In genomic region chr2:17168896-17169295, GRCm38 (mm10) we compare ENCODE assay signal across 27 mouse cellular contexts.
"Had no signal": no experiment of that assay in that cellular context is flagged by ENCODE, and none has a peak within 500 bp of the region (broad histone marks: within the 10 kb centered on the region; RNA-seq: fewer than 3 reads in every experiment).

No protein-coding gene starts in this region.

- H3K4me3 ChIP-seq: gastrocnemius, adult 2 months; heart, embryonic 10.5 days; heart, embryonic 12.5 days; hindbrain, embryonic 10.5 days; hindbrain, embryonic 12.5 days; intestine, embryonic 15.5 days; kidney, embryonic 15.5 days; left cerebral cortex, adult 2 months; limb, embryonic 10.5 days; limb, embryonic 12.5 days; liver, embryonic 13.5 days had no signal

- DNase-seq: gastrocnemius, adult 2 months; gastrocnemius, postnatal 10 days; gastrocnemius, postnatal 25 days; heart, adult 18-20 months; heart, postnatal 10 days; heart, postnatal 4 days; kidney, adult 18-20 months; kidney, adult 8-10 months; kidney, postnatal 14 days; kidney, postnatal 36 days; liver; liver, embryonic 13.5 days had no signal

- H3K27me3 ChIP-seq: heart, embryonic 12.5 days; hindbrain, embryonic 12.5 days; intestine, embryonic 15.5 days; kidney, embryonic 15.5 days; limb, embryonic 12.5 days; liver, embryonic 13.5 days had no signal

- H3K4me2 ChIP-seq: heart, embryonic 12.5 days; hindbrain, embryonic 12.5 days; hindbrain, embryonic 14.5 days; intestine, embryonic 15.5 days; kidney, embryonic 15.5 days; limb, embryonic 12.5 days; liver, embryonic 11.5 days; liver, embryonic 13.5 days had no signal

- ATAC-seq: hindbrain, embryonic 16.5 days; inflammation-experienced regulatory T-cells, adult 6 months; intestine, embryonic 15.5 days; intestine, postnatal 0 days had no signal

- H3K36me3 ChIP-seq: heart, embryonic 10.5 days; heart, embryonic 12.5 days; hindbrain, embryonic 10.5 days; hindbrain, embryonic 12.5 days; intestine, embryonic 15.5 days; kidney, embryonic 15.5 days; limb, embryonic 10.5 days; limb, embryonic 12.5 days; liver, embryonic 13.5 days had no signal

- H3K9me3 ChIP-seq: heart, embryonic 10.5 days; heart, embryonic 12.5 days; hindbrain, embryonic 10.5 days; hindbrain, embryonic 12.5 days; intestine, embryonic 15.5 days; kidney, embryonic 15.5 days; limb, embryonic 10.5 days; limb, embryonic 12.5 days; liver, embryonic 13.5 days had no signal

- H3K27ac ChIP-seq: gastrocnemius, adult 2 months; heart, embryonic 10.5 days; hindbrain, embryonic 10.5 days; hindbrain, embryonic 12.5 days; hindbrain, embryonic 14.5 days; intestine, embryonic 15.5 days; kidney, embryonic 15.5 days; kidney, postnatal 0 days; left cerebral cortex, adult 2 months; limb, embryonic 10.5 days; limb, embryonic 12.5 days; liver, embryonic 13.5 days had no signal

- H3K4me1 ChIP-seq: heart, embryonic 10.5 days; heart, embryonic 12.5 days; hindbrain, embryonic 10.5 days; hindbrain, embryonic 12.5 days; intestine, embryonic 15.5 days; kidney, embryonic 15.5 days; limb, embryonic 10.5 days; limb, embryonic 12.5 days; liver, embryonic 13.5 days had no signal

- H3K9ac ChIP-seq: heart, embryonic 12.5 days; hindbrain, embryonic 12.5 days; hindbrain, embryonic 14.5 days; intestine, embryonic 15.5 days; kidney, embryonic 15.5 days; limb, embryonic 12.5 days; liver, embryonic 13.5 days had no signal
